12 mouse cellular contexts compared by ENCODE assay signal in the genomic region with DNA sequence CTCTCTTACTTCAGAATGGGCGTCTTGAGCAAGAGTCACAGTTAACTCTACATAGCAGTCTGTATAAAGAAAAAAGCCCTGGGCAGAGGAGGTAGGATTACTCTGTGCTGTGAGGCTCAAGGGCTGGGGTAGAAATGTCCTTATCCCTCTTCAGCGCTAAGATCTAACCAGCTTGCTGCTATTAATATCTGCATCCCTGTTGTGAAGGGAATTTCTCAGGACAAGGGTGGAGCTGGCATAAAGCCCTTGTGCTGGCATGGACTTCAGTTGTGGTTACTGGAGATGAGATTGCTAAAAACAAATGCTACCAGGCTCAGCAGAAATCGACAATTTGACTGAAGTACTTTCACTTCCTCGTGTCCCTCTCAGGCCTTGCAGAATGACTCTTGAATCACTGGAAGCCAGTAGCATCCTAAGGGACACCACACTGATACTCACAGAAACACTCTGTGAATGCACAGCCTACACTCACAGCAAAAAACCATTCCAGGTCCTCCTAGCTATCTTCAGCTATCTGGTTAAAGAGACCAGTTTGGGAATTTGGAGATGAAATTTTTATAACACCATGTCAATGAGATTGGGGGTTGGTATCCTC.
DNase-seq lines count a peak whose midpoint lies in the region; ATAC-seq and TF ChIP-seq lines count a peak whose summit lies in the region.
"Had no signal": no experiment of that assay in that cellular context is flagged by ENCODE, and none has a peak within 500 bp of the region (broad histone marks: within the 10 kb centered on the region; RNA-seq: fewer than 3 reads in every experiment).

No protein-coding gene starts in this region.

- no peaks in the 10 kb centered on the region for H3K36me3 ChIP-seq in kidney, embryonic 14.5 days (ENCODE audit: control insufficient read depth, insufficient read depth, low read length)
- H3K36me3 ChIP-seq: embryonic facial prominence, embryonic 13.5 days; G1E had no signal

- H3K9me3 ChIP-seq in kidney, embryonic 14.5 days (ENCODE audit: control insufficient read depth, low read length), result no peaks in the 10 kb centered on the region
- H3K9me3 ChIP-seq: embryonic facial prominence, embryonic 13.5 days; G1E had no signal

- H3K27ac ChIP-seq in layer of hippocampus, adult 2 months, result peak overlapping the region; percentile 43; the same call in 1 of the 2 replicates
- no peak overlapping the region for H3K27ac ChIP-seq in kidney, embryonic 14.5 days (ENCODE audit: low read depth, low read length)
- H3K27ac ChIP-seq: embryonic facial prominence, embryonic 13.5 days; liver, embryonic 14.5 days had no signal

- no peak for ATAC-seq in kidney, embryonic 14.5 days (ENCODE audit: low FRiP score, low TSS enrichment)

- H3K4me1 ChIP-seq in kidney, embryonic 14.5 days (ENCODE audit: control insufficient read depth, insufficient read depth, low read length), result no peaks in the 10 kb centered on the region
- H3K4me1 ChIP-seq: embryonic facial prominence, embryonic 13.5 days had no signal

- H3K4me3 ChIP-seq in layer of hippocampus, adult 2 months, result no peak overlapping the region
- no peak overlapping the region for H3K4me3 ChIP-seq in kidney, embryonic 14.5 days (ENCODE audit: low read length)
- H3K4me3 ChIP-seq: embryonic facial prominence, embryonic 13.5 days had no signal

- no peak for TF ChIP-seq CTCF in layer of hippocampus, adult 2 months (conservative IDR thresholded peaks at IDR 0.05)

- no peaks in the 10 kb centered on the region for H3K27me3 ChIP-seq in kidney, embryonic 14.5 days (ENCODE audit: control insufficient read depth, insufficient read depth, low read length)
- H3K27me3 ChIP-seq: embryonic facial prominence, embryonic 13.5 days had no signal

- 74% methylated on average over 4 of the region's 4 CpGs for WGBS in kidney, embryonic 14.5 days

- no peak overlapping the region for H3K4me2 ChIP-seq in kidney, embryonic 14.5 days (replicated peaks; ENCODE audit: low read depth, low read length)
- H3K4me2 ChIP-seq: embryonic facial prominence, embryonic 13.5 days had no signal

- DNase-seq in layer of hippocampus, adult 2 months (ENCODE audit: low spot score in 2 of 2), result peak in 1 of 2 experiments; percentile 27
- no peak for DNase-seq in layer of hippocampus, postnatal 36 days
- peak; percentile 74 to 75 for DNase-seq in cerebellum, adult 18-20 months
- DNase-seq in gastrocnemius, postnatal 14 days, result peak; percentile 28
- DNase-seq in left cerebral cortex, postnatal 36 days (ENCODE audit: low spot score in 2 of 2), result peak; percentile 23 to 25
- no peak for DNase-seq in yolk sac, embryonic 10.5 days (ENCODE audit: low spot score)
- no peak for DNase-seq in retina, postnatal 1 day
- DNase-seq: adrenal gland, adult 8-10 months had no signal

- intact Hi-C loops in gastrocnemius, postnatal 14 days (cut with DNase I; ENCODE audit: low total_unique reads), result no loop called here
- intact Hi-C loops in left cerebral cortex, postnatal 36 days (cut with DNase I), result no loop called here

- no peak overlapping the region for H3K9ac ChIP-seq in kidney, embryonic 14.5 days (ENCODE audit: low read depth, low read length)
- H3K9ac ChIP-seq: embryonic facial prominence, embryonic 13.5 days; liver, embryonic 14.5 days had no signal

Comparison
In these comparisons a context has a peak if more than half of its experiments do, and no peak if none do; other contexts are left out.
1. DNase-seq: peak in cerebellum, adult 18-20 months (2 of 2), gastrocnemius, postnatal 14 days (single experiment) and left cerebral cortex, postnatal 36 days (2 of 2); none in layer of hippocampus, postnatal 36 days (0 of 2), yolk sac, embryonic 10.5 days (single experiment) and retina, postnatal 1 day (single experiment).